Mouse (Mus musculus) left cerebral cortex, adult 2 months (tissue): Measurements from ENCODE around the gene Duoxa2. TPM values are rescaled to one million over a fixed set of nuclear protein-coding genes. Genes with fewer than 3 reads are reported as not detected.

ENCODE experiments used
- DNase-seq, 2 experiments: peaks; one replicate each; pipeline ENCODE4 v3.0.0; 2021 to 2022; ENCODE audit warnings: low spot score in 2 of 2, mixed read lengths in 1 of 2; ENCODE audit errors: extremely low spot score in 1 of 2
- H3K27ac ChIP-seq: fragments of 200-600 bp; 2 replicates; pipeline ENCODE4 v1.8.1; 2022
- H3K4me3 ChIP-seq: fragments of 200-600 bp; 2 replicates; pipeline ENCODE4 v1.8.1; 2022
- CTCF ChIP-seq: fragments of 200-600 bp; IDR thresholded peaks from 2 replicates; pipeline ENCODE4 v1.8.1; 2022; ENCODE audit warnings: antibody characterized with exemption, mild to moderate bottlenecking, moderate library complexity
- intact Hi-C: fragments of 180-260 bp; cut with DNase I; formaldehyde crosslinking; loops from one replicate; pipeline ENCODE4 v1.15.1; 2025
- total RNA-seq, 2 experiments: library from RNA; stranded (reverse); gene quantifications; 2 replicates each; pipeline ENCODE4 v1.2.3; 2021

The Duoxa2 gene
- total RNA-seq, 2 experiments from 2014 or later = not detected

GRCm38 (mm10) chr2:122299911-122300655 is 1.4 kb downstream of the Duoxa2 start:
- Histone ChIP-seq H3K27ac (no peak overlapping the region), H3K4me3 (no peak overlapping the region)
- no peak for TF ChIP-seq CTCF
- intact Hi-C loops = loop anchor here (5.0 kb wide), 3 partner anchors 53 to 228 kb away; no protein-coding TSS in a partner anchor
- no peak for DNase-seq

DNA sequence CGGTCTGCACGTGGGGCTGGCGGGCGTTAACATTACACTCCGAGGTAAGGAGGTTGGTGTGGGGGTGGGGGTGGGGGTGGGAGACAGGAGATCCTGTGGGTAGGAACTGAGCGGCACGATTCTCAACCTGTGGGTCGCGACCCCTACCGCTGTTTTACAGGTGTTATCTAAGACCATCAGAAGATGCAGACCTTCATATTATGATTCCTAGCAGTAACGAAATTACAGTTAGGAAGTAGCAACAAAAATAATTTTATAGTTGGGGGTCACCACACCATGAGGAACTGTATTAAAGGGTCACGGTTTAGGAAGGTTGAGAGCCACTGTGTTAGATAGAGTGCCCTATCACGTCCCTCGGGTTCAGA is 1.9 kb downstream of the Duoxa2 start:
- H3K4me3 ChIP-seq = no peak overlapping the region
- DNase-seq = no peak
- intact Hi-C loops = loop anchor here (5.0 kb wide), 3 partner anchors 53 to 228 kb away; no protein-coding TSS in a partner anchor
- no peak for TF ChIP-seq CTCF
- no peak overlapping the region for H3K27ac ChIP-seq

DNA sequence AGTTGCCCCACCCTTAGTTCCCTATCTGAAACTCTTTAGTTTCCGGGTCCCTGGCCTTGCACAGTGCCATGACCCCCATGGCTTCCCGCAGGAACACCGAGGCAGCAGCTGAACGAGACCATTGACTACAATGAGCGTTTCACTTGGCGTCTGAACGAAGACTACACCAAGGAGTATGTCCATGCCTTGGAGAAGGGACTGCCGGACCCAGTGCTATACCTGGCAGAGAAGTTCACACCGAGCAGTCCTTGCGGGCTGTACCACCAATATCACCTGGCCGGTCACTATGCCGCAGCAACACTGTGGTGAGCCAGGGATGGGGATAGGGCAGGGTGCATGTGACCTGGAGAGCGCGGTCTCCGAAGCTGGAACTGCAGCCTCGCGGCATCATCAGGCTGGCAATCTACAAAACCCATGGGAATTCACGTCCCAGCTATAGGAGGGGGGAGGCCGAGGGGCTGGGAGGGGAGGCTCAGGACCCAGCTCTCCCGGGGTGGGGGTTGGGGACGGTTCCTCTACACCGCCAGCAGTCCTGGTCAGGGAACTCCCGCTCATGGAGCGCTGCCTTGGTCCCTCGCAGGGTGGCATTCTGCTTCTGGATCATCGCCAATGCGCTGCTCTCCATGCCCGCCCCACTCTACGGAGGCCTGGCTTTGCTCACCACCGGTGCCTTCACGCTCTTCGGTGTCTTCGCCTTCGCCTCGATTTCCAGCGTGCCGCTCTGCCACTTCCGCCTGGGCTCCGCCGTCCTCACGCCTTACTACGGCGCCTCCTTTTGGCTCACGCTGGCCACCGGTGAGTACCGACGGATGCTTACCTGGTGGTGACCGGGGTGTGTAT is 2.6 kb downstream of the Duoxa2 start:
- no peak for TF ChIP-seq CTCF

GRCm38 (mm10) chr2:122301921-122302573 is 3.3 kb downstream of the Duoxa2 start:
- peak overlapping the region; percentile 25 for H3K4me3 ChIP-seq
- intact Hi-C loops = loop anchor here (5.0 kb wide), 3 partner anchors 55 to 230 kb away; no protein-coding TSS in a partner anchor
- no peak overlapping the region for H3K27ac ChIP-seq
- no peak for TF ChIP-seq CTCF
- DNase-seq = no peak

More for the DNA sequence above, 2.6 kb downstream of the Duoxa2 start:
- H3K4me3 ChIP-seq = peak overlapping the region; percentile 25
- intact Hi-C loops = loop anchor here (5.0 kb wide), 3 partner anchors 54 to 229 kb away; no protein-coding TSS in a partner anchor
- no peak overlapping the region for H3K27ac ChIP-seq
- DNase-seq = peak; percentile 17 to 28

DNA sequence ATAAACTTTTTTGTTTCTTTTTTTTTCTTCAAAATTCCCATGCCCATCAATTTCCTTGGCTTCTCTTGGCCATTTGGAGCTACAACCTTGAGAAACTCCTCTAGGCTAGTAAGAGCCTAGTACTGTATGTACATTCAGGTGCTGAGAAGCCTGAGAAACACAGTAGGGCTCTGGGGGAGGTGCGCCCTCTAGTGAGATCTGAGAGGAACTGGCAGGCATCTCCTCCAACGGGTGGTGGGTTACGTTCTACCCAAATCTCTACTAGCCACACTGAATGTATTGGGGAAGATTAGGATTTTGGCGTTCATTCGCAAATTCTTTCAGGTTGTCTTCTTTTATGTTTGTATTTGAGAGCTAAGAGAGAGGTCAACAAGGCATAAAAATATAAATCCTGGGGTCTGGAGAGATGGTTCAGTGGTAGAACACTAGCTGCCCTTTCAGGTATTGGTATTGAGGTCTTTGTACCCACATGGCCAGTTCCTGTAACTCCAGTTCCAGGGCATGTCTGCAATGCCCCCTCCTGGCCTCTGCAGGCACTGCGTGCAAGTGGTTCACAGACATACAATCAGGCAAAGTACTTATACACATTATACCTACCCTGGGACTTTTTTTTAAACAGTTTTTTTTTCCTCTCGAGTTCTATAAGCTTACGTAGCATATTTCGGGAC is 4.0 kb downstream of the Duoxa2 start:
- intact Hi-C loops = loop anchor here (5.0 kb wide), 3 partner anchors 55 to 230 kb away; no protein-coding TSS in a partner anchor
- peak; percentile 45 to 54 for DNase-seq
- TF ChIP-seq CTCF = peak; percentile 75
- Histone ChIP-seq H3K4me3 (no peak overlapping the region), H3K27ac (no peak overlapping the region)

- H3K4me3 ChIP-seq = no peak overlapping the region
- no peak for DNase-seq
- no peak for TF ChIP-seq CTCF
- intact Hi-C loops = loop anchor here (5.0 kb wide), 3 partner anchors 57 to 232 kb away; no protein-coding TSS in a partner anchor
- no peak overlapping the region for H3K27ac ChIP-seq
Observed at GRCm38 (mm10) chr2:122304544-122304943, 5.8 kb downstream of the Duoxa2 start.

DNA sequence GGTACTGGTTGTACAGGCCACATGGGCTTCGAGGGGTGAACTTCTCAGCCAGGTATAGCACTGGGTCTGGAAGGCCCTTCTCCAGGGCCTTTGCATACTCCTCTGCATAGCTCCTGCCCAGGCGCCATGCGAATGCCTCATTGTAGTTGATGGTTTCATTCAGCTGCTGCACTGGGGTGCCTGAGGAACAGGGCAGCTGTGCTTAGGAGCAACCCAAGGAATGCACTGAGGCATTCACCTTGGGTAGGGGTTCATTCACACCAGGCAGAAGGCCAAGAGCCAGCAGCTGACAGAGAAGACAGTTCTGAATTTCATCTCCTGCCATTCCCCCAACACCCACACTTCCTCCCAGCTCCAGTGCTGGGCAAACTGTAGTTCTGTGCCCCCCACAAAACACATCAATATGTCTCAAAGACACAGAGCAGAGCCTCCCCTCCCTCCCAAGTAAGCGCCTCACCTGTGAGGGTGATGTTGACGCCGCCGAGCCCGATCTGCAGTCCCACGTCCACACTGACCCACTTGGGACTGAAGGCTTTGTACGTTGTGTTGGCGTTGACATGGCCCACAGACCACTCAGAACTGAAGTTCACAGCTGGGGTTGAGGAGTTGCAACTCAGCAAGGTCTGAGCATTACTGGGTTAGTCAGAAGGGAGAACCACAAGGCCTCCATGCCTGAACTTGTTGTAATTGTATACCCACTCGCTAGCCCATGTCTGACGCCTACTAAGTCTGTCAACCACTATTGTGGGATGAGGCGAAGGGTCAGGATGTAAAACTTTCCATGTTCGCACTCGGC is 6.6 kb downstream of the Duoxa2 start:
- intact Hi-C loops = no loop called here
- TF ChIP-seq CTCF = no peak

GRCm38 (mm10) chr2:122306184-122306583 is 7.5 kb downstream of the Duoxa2 start:
- intact Hi-C loops = no loop called here
- H3K4me3 ChIP-seq = no peak overlapping the region
- H3K27ac ChIP-seq = no peak overlapping the region
- DNase-seq = no peak
- TF ChIP-seq CTCF = no peak

More for the DNA sequence above, 6.6 kb downstream of the Duoxa2 start:
- Histone ChIP-seq H3K4me3 (no peak overlapping the region), H3K27ac (no peak overlapping the region)
- DNase-seq = no peak

GRCm38 (mm10) chr2:122309647-122310046 is 10.9 kb downstream of the Duoxa2 start:
- no peak overlapping the region for H3K27ac ChIP-seq
- no peak for DNase-seq
- intact Hi-C loops = no loop called here

DNA sequence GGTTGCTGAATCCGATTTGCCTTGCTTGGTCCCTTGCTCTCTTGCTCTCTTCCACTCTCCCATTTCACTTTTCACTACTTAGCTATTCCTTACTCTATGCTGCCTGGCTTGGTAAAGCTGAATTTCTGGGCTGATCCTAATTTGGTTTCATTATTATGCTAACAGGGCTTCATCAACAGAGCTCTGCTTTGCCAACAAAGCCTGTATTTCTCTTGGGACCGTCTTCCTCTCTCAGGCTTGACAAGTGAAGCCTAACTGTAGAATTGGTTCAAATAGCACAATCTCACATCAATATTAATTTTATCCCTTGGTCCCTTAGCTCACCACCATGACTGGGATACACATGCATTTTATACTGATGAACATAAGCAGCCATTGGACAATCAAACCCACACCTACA is 12.9 kb downstream of the Duoxa2 start:
- intact Hi-C loops = no loop called here
- Histone ChIP-seq H3K4me3 (no peak overlapping the region), H3K27ac (no peak overlapping the region)
- no peak for DNase-seq
- TF ChIP-seq CTCF = no peak

More at GRCm38 (mm10) chr2:122309647-122310046, 10.9 kb downstream of the Duoxa2 start:
- TF ChIP-seq CTCF = peak; percentile 27
- H3K4me3 ChIP-seq = no peak overlapping the region
